Mouse (Mus musculus) neutrophil, adult 83 days (primary cell): ENCODE measurements around the gene Gm18596. TPM values are rescaled to one million over a fixed set of nuclear protein-coding genes. Genes with fewer than 3 reads are reported as not detected.

ENCODE experiments used
- total RNA-seq, 2 experiments: library from RNA; stranded (reverse); gene quantifications; one replicate each; pipeline ENCODE4 v1.2.4; 2023

The Gm18596 gene
- not detected for total RNA-seq

DNA sequence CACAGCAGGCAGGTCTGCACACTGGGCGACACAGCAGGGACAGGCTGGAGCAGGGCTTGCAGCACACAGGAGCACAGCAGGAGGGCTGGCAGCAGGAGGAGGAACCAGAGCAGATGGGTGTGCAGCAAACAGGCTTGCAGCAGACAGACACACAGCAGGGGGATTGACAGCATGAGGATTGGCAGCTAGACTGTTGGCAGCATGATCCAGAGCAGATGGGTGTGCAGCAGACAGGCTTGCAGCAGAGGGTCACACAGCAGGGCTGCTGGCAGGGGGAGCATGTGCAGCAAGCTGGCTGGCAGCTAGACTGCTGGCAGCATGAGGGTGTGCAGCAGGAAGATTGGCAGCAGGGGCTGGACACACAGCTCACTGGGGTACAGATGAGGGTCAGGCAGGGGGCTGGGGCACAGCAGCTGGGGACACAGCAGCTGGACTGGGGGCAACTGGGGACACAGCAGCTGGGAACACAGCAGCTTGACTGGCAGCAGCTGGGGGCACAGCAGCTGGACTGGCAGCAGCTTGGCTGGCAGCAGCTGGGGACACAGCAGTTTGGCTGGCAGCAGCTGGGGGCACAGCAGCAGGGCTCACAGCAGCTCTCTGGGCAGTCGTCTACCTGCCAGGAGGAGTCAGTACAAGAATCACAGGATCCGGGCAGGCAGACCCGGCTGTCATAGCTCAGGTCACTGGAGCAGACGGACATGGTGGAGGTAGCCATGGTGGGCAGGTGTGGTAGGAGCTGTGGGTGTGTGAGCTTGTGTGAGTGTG, at the start of gene Gm18596:
Gm18596 (minus strand) TSS at position 715 of the 765 bp plus-strand sequence.

DNA sequence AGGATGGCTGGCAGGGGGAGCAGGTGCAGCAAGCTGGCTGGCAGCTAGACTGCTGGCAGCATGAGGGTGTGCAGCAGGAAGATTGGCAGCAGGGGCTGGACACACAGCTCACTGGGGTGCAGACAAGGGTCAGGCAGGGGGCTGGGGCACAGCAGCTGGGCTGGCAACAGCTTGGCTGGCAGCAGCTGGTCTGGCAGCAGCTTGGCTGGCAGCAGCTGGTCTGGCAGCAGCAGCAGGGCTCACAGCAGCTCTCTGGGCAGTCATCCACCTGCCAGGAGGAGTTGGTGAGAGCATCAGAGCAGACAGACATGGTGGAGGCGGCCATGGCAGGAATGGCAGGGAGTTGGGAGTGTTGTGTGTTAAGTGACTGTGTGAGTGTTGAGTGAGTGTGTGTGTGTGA, 45.4 kb upstream of the Gm18596 start, which contains the start of gene Gm7137:
Gm7137 (minus strand) TSS at position 325 of the 400 bp plus-strand sequence.

GRCm38 (mm10) chr10:77782442-77782841, 40.0 kb upstream of the Gm18596 start, which contains the start of gene Gm3250:
Gm3250 (minus strand) TSS chr10:77782542.

DNA sequence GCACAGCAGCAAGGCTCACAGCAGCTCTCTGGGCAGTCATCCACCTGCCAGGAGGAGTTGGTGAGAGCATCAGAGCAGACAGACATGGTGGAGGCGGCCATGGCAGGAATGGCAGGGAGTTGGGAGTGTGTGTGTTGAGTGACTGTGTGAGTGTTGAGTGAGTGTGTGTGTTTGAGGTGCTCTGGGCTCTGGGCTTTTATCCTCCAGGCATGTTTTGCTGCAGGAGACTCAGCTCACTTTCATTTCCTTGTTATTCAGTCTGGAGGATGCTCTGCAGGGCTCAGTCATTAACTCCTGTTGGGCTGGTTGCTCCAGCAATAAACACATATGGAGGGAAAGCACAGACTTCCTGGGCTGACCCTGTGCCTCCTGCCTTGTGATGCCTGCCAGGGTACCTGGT, 34.4 kb upstream of the Gm18596 start, which contains the start of gene Gm7138:
Gm7138 (minus strand) TSS at position 101 of the 400 bp plus-strand sequence.

DNA sequence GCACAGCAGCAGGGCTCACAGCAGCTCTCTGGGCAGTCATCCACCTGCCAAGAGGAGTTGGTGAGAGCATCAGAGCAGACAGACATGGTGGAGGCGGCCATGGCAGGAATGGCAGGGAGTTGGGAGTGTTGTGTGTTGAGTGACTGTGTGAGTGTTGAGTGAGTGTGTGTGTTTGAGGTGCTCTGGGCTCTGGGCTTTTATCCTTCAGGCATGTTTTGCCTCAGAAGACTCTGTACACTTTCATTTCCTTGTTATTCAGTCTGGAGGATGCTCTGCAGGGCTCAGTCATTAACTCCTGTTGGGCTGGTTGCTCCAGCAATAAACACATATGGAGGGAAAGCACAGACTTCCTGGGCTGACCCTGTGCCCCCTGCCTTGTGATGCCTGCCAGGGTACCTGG, 28.8 kb upstream of the Gm18596 start, which contains the start of gene Gm3238:
Gm3238 (minus strand) TSS at position 101 of the 400 bp plus-strand sequence.

GRCm38 (mm10) chr10:77759582-77759981, 17.1 kb upstream of the Gm18596 start, which contains the start of gene Gm3233:
Gm3233 (minus strand) TSS chr10:77759682.

GRCm38 (mm10) chr10:77751254-77751653, 8.8 kb upstream of the Gm18596 start, which contains the start of gene Gm9736:
Gm9736 (minus strand) TSS chr10:77751354.

GRCm38 (mm10) chr10:77726186-77726585, 16.3 kb downstream of the Gm18596 start, which contains the start of gene Gm10100:
Gm10100 (plus strand) TSS chr10:77726486.

GRCm38 (mm10) chr10:77720299-77720698, 22.1 kb downstream of the Gm18596 start, which contains the start of gene Krtap12-1:
Krtap12-1 (plus strand) TSS chr10:77720599.

DNA sequence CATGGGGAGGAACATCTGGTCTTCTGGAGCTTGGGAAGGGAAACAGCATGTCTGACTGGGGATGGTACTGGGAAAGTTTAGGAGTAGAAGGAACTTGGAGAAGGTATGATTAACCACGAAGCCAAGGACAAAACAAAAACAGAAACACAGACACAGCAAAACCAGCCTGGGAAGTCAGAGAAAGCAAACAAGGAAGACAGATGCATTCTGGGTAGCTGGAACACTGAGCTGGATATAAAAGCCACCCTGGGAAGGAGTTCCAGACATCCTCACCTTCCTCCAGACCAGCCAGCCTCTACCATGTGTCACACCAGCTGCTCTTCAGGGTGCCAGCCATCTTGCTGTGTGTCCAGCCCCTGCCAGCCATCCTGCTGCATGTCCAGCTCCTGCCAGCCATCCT, 26.9 kb downstream of the Gm18596 start, which contains the start of gene Gm10142:
Gm10142 (plus strand) TSS at position 301 of the 400 bp plus-strand sequence.

DNA sequence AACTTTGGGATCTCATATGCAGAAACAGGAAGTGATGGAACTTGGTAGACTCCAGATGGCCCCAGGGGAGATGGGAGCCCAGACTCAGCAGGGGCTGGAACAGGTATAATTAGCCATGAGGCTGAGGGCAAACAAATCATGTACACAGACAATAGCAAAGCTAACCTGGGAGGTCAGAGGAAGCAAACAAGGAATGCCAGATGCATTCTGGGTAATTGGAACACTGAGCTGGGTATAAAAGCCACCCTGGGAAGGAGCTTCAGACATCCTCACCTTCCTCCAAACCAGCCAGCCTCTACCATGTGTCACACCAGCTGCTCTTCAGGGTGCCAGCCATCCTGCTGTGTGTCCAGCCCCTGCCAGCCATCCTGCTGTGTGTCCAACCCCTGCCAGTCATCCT, 31.3 kb downstream of the Gm18596 start, which contains the start of gene Gm10024:
Gm10024 (plus strand) TSS at position 301 of the 400 bp plus-strand sequence.

DNA sequence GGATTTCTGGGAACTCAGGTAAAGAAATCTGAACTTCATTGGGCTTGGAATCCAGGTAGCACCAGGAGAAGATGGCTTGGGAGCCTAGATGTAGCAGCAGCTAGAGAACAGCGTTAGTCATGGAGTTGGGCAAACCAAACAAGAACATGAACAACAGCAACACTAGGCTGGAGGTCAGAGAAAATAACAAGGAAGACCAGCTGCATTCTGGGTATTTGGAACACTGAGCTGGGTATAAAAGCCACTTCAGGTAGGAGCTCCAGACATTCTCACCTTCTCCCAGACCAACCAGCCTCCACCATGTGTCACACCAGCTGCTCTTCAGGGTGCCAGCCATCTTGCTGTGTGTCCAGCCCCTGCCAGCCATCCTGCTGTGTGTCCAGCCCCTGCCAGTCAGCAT, 36.1 kb downstream of the Gm18596 start, which contains the start of gene Gm10272:
Gm10272 (plus strand) TSS at position 301 of the 400 bp plus-strand sequence.

GRCm38 (mm10) chr10:77697133-77697532, 45.3 kb downstream of the Gm18596 start, which contains the start of gene Gm9508:
Gm9508 (minus strand) TSS chr10:77697233.

Other genes starting within 250 kb of the Gm18596 start
- gene Fam207a, start 226.9 kb downstream of the Gm18596 start, total RNA-seq, result 10 to 100 TPM; 15.7 to 16.4 TPM
- gene Itgb2, start 212.4 kb downstream of the Gm18596 start, total RNA-seq, result 100 to 1,000 TPM; 782 to 835 TPM
- gene Pttg1ip, start 160.9 kb downstream of the Gm18596 start, total RNA-seq, result 10 to 100 TPM; 70.5 to 75.8 TPM
- gene Sumo3, start 136.5 kb downstream of the Gm18596 start, total RNA-seq, result 10 to 100 TPM; 54.9 to 60.9 TPM
- 1 to 10 TPM in 1 of 2 experiments, not detected in 1; 4.6 TPM for gene Gm49325, start 136.4 kb downstream of the Gm18596 start, total RNA-seq
- gene Ube2g2, start 120.4 kb downstream of the Gm18596 start, total RNA-seq, result 10 to 100 TPM; 34.3 to 36.2 TPM
- gene Tspear, start 56.1 kb downstream of the Gm18596 start, total RNA-seq, result not detected
- gene Gm19402, start 51.9 kb downstream of the Gm18596 start, total RNA-seq, result not detected
- not detected for gene Gm9508, start 45.4 kb downstream of the Gm18596 start, total RNA-seq
- not detected for gene Gm10272, start 36.0 kb downstream of the Gm18596 start, total RNA-seq
- gene Gm10024, start 31.2 kb downstream of the Gm18596 start, total RNA-seq, result not detected
- gene Gm10142, start 26.8 kb downstream of the Gm18596 start, total RNA-seq, result not detected
- gene Krtap12-1, start 22.0 kb downstream of the Gm18596 start, total RNA-seq, result not detected
- not detected for gene Gm10100, start 16.2 kb downstream of the Gm18596 start, total RNA-seq
- not detected for gene Gm9736, start 8.7 kb upstream of the Gm18596 start, total RNA-seq
- not detected for gene Gm3233, start 17.0 kb upstream of the Gm18596 start, total RNA-seq
- not detected for gene Gm3238, start 28.7 kb upstream of the Gm18596 start, total RNA-seq
- gene Gm7138, start 34.3 kb upstream of the Gm18596 start, total RNA-seq, result not detected
- not detected for gene Gm3250, start 39.9 kb upstream of the Gm18596 start, total RNA-seq
- gene Gm7137, start 45.6 kb upstream of the Gm18596 start, total RNA-seq, result not detected
- not detected for gene Gm9639, start 52.4 kb upstream of the Gm18596 start, total RNA-seq
- gene Gm19668, start 56.5 kb upstream of the Gm18596 start, total RNA-seq, result not detected
- gene Gm9507, start 69.2 kb upstream of the Gm18596 start, total RNA-seq, result not detected
- not detected for gene Gm2696, start 72.0 kb upstream of the Gm18596 start, total RNA-seq
- not detected for gene Krtap10-4, start 84.5 kb upstream of the Gm18596 start, total RNA-seq
- gene Krtap10-10, start 93.3 kb upstream of the Gm18596 start, total RNA-seq, result not detected
- gene Gm36176, start 104.2 kb upstream of the Gm18596 start, total RNA-seq, result not detected
- not detected for gene Gm10318, start 110.2 kb upstream of the Gm18596 start, total RNA-seq
- gene Gm3285, start 119.3 kb upstream of the Gm18596 start, total RNA-seq, result not detected
- under 1 TPM in 1 of 2 experiments, not detected in 1; 0.15 TPM for gene Lrrc3, start 159.9 kb upstream of the Gm18596 start, total RNA-seq
- gene Trpm2, start 227.9 kb upstream of the Gm18596 start, total RNA-seq, result 100 to 1,000 TPM; 232 to 259 TPM
- 1 to 10 TPM; 7.1 to 8.8 TPM for gene 1810043G02Rik, start 235.9 kb upstream of the Gm18596 start, total RNA-seq